Mouse (Mus musculus): ENCODE measurements around the gene Ntn1. TPM values are rescaled to one million over a fixed set of nuclear protein-coding genes. Genes with fewer than 3 reads are reported as not detected.
A peak's percentile ranks its signal among the peaks of the same experiment; 100 is the strongest.

The Ntn1 gene
- 10 to 100 TPM; 55.4 to 61.8 TPM for total RNA-seq (2021)

GRCm38 (mm10) chr11:68400727-68401219, at the start of gene Ntn1:
Ntn1 (minus strand) TSS chr11:68400823.
- no peak for DNase-seq
- intact Hi-C loops (cut with DNase I): no loop called here

GRCm38 (mm10) chr11:68448356-68448755, 47.7 kb upstream of the Ntn1 start:
- intact Hi-C loops (cut with DNase I): no loop called here
- DNase-seq: no peak

GRCm38 (mm10) chr11:68447242-68447641, 46.6 kb upstream of the Ntn1 start:
- no peak for DNase-seq
- intact Hi-C loops (cut with DNase I): no loop called here

GRCm38 (mm10) chr11:68446547-68446946, 45.9 kb upstream of the Ntn1 start:
- no peak for DNase-seq
- intact Hi-C loops (cut with DNase I): no loop called here

- no peak for DNase-seq
- intact Hi-C loops (cut with DNase I): no loop called here
These were observed 45.3 kb upstream of the Ntn1 start for GRCm38 (mm10) chr11:68445901-68446300.

- intact Hi-C loops (cut with DNase I): no loop called here
- DNase-seq: no peak
These were observed 42.5 kb upstream of the Ntn1 start for GRCm38 (mm10) chr11:68442983-68443638.

GRCm38 (mm10) chr11:68442346-68442745, 41.7 kb upstream of the Ntn1 start:
- no peak for DNase-seq
- intact Hi-C loops (cut with DNase I): no loop called here

- intact Hi-C loops (cut with DNase I): no loop called here
- DNase-seq: no peak
These were observed 40.3 kb upstream of the Ntn1 start for GRCm38 (mm10) chr11:68440965-68441364.

GRCm38 (mm10) chr11:68440100-68440499, 39.5 kb upstream of the Ntn1 start:
- intact Hi-C loops (cut with DNase I): no loop called here
- DNase-seq: no peak

- DNase-seq: no peak
- intact Hi-C loops (cut with DNase I): no loop called here
These were observed 35.8 kb upstream of the Ntn1 start for GRCm38 (mm10) chr11:68436376-68436775.

GRCm38 (mm10) chr11:68435601-68436000, 35.0 kb upstream of the Ntn1 start:
- intact Hi-C loops (cut with DNase I): no loop called here
- DNase-seq: no peak

- no peak for DNase-seq
- intact Hi-C loops (cut with DNase I): loop anchor here (5.0 kb wide), 2 partner anchors 48 to 118 kb away; no protein-coding TSS in a partner anchor
These were observed 34.1 kb upstream of the Ntn1 start for GRCm38 (mm10) chr11:68434697-68435096.

- no peak for DNase-seq
- intact Hi-C loops (cut with DNase I): loop anchor here (5.0 kb wide), 2 partner anchors 49 to 119 kb away; no protein-coding TSS in a partner anchor
These were observed 32.9 kb upstream of the Ntn1 start for GRCm38 (mm10) chr11:68433534-68433933.

- DNase-seq: no peak
- intact Hi-C loops (cut with DNase I): loop anchor here (5.0 kb wide), 2 partner anchors 50 to 120 kb away; no protein-coding TSS in a partner anchor
These were observed 31.9 kb upstream of the Ntn1 start for GRCm38 (mm10) chr11:68432361-68433021.

- peak; percentile 78 to 81 for DNase-seq
- intact Hi-C loops (cut with DNase I): loop anchor here (5.0 kb wide), 2 partner anchors 50 to 120 kb away; no protein-coding TSS in a partner anchor
These were observed 31.2 kb upstream of the Ntn1 start, which contains the start of gene Pik3r5 for GRCm38 (mm10) chr11:68431699-68432360. Pik3r5 (plus strand) TSS chr11:68432121.

GRCm38 (mm10) chr11:68430662-68431061, 30.0 kb upstream of the Ntn1 start:
- DNase-seq: peak in 1 of 2 experiments; percentile 13
- intact Hi-C loops (cut with DNase I): loop anchor here (5.0 kb wide), 2 partner anchors 52 to 122 kb away; no protein-coding TSS in a partner anchor

GRCm38 (mm10) chr11:68427083-68427570, 26.5 kb upstream of the Ntn1 start:
- intact Hi-C loops (cut with DNase I): no loop called here
- DNase-seq: no peak

- intact Hi-C loops (cut with DNase I): no loop called here
- DNase-seq: no peak
These were observed 25.1 kb upstream of the Ntn1 start for GRCm38 (mm10) chr11:68425492-68426315.

GRCm38 (mm10) chr11:68417831-68418230, 17.2 kb upstream of the Ntn1 start:
- intact Hi-C loops (cut with DNase I): no loop called here
- DNase-seq: peak; percentile 39 to 49

GRCm38 (mm10) chr11:68417001-68417400, 16.4 kb upstream of the Ntn1 start:
- DNase-seq: no peak
- intact Hi-C loops (cut with DNase I): no loop called here
